Mouse (Mus musculus): ENCODE results near the gene Ccr3. TPM values are rescaled to one million over a fixed set of nuclear protein-coding genes. Genes with fewer than 3 reads are reported as not detected.
"Not testable (repeated sequence)": the region's sequence is repeated elsewhere in the genome, so short reads cannot be mapped to it uniquely, and the experiment has no call there.

Gene Ccr3
- polyA plus RNA-seq, 1 experiment, result 0.25 TPM

GRCm38 (mm10) chr9:124068098-124069058 lies 46.6 kb downstream of the Ccr3 start:
- no peaks in the 10 kb centered on the region for H3K4me1 ChIP-seq (ENCODE audit: control insufficient read depth, insufficient read depth, insufficient read length, low read length)
- 38% methylated on average over 2 of the region's 2 CpGs for WGBS
- H3K4me3 ChIP-seq (ENCODE audit: low read depth, low read length), result no peak overlapping the region
- H3K27ac ChIP-seq (ENCODE audit: insufficient read depth, low read depth, low read length), result peak overlapping the region; percentile 41
- TF ChIP-seq POLR2A (IDR thresholded peaks at IDR 0.05; ENCODE audit: low read depth, low read length), result no peak
- no peak for TF ChIP-seq CTCF (IDR thresholded peaks at IDR 0.05; ENCODE audit: extremely low read depth, insufficient read length, insufficient replicate concordance, low read depth, low read length)
- H3K36me3 ChIP-seq (ENCODE audit: control insufficient read depth, insufficient read depth, low read length), result no peaks in the 10 kb centered on the region
- H3K27me3 ChIP-seq (ENCODE audit: control insufficient read depth, insufficient read depth, low read length), result no peaks in the 10 kb centered on the region

DNA sequence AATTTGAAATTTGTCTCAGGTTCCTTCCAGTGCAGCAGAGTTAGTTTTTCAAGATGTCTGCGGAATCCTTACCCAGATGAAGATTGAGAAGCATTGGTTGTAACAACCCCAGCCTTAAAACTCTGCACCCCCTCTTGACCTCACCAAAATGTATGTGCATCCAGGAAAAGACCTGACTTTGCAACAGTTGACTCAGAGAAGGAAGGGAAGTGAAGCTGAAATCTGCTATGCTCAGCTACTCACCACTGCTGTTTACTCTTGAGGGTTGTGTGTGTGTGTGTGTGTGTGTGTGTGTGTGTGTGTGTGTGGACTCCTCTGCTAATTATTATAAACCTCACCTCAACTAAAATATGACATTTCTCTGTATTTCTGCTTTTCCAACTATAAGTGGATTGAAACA lies 49.7 kb downstream of the Ccr3 start:
- TF ChIP-seq CTCF (IDR thresholded peaks at IDR 0.05; ENCODE audit: extremely low read depth, insufficient read length, insufficient replicate concordance, low read depth, low read length) (no peak), POLR2A (IDR thresholded peaks at IDR 0.05; ENCODE audit: low read depth, low read length) (no peak)
- no peaks in the 10 kb centered on the region for H3K36me3 ChIP-seq (ENCODE audit: control insufficient read depth, insufficient read depth, low read length)
- no peaks in the 10 kb centered on the region for H3K27me3 ChIP-seq (ENCODE audit: control insufficient read depth, insufficient read depth, low read length)
- 83% methylated on average over 1 of the region's 1 CpGs for WGBS
- H3K27ac ChIP-seq (ENCODE audit: insufficient read depth, low read depth, low read length), result no peak overlapping the region
- H3K4me1 ChIP-seq (ENCODE audit: control insufficient read depth, insufficient read depth, insufficient read length, low read length), result no peaks in the 10 kb centered on the region
- no peak overlapping the region for H3K4me3 ChIP-seq (ENCODE audit: low read depth, low read length)

- Histone ChIP-seq H3K4me3 (ENCODE audit: low read depth, low read length) (no peak overlapping the region), H3K27ac (ENCODE audit: insufficient read depth, low read depth, low read length) (no peak overlapping the region)
- 69% methylated on average over 4 of the region's 4 CpGs for WGBS
Observed at GRCm38 (mm10) chr9:124079803-124080202, 58.0 kb downstream of the Ccr3 start.

GRCm38 (mm10) chr9:124080471-124080870 lies 58.7 kb downstream of the Ccr3 start:
- 72% methylated on average over 13 of the region's 13 CpGs for WGBS
- not testable (repeated sequence) for H3K4me3 ChIP-seq (ENCODE audit: low read depth, low read length); H3K27me3 ChIP-seq (ENCODE audit: control insufficient read depth, insufficient read depth, low read length); H3K36me3 ChIP-seq (ENCODE audit: control insufficient read depth, insufficient read depth, low read length); H3K27ac ChIP-seq (ENCODE audit: insufficient read depth, low read depth, low read length); H3K4me1 ChIP-seq (ENCODE audit: control insufficient read depth, insufficient read depth, insufficient read length, low read length)

More at GRCm38 (mm10) chr9:124079803-124080202, 58.0 kb downstream of the Ccr3 start:
- Histone ChIP-seq H3K36me3 (ENCODE audit: control insufficient read depth, insufficient read depth, low read length) (no peaks in the 10 kb centered on the region), H3K27me3 (ENCODE audit: control insufficient read depth, insufficient read depth, low read length) (no peaks in the 10 kb centered on the region), H3K4me1 (ENCODE audit: control insufficient read depth, insufficient read depth, insufficient read length, low read length) (no peaks in the 10 kb centered on the region)
- TF ChIP-seq POLR2A (IDR thresholded peaks at IDR 0.05; ENCODE audit: low read depth, low read length), result no peak
- TF ChIP-seq CTCF (IDR thresholded peaks at IDR 0.05; ENCODE audit: extremely low read depth, insufficient read length, insufficient replicate concordance, low read depth, low read length), result no peak

Other genes starting within 250 kb of the Ccr3 start
- 1.3 and 1.5 TPM in 2 replicates for gene Cxcr6, start 215.5 kb upstream of the Ccr3 start, polyA plus RNA-seq (2012; rRNA removed)
- 3.9 and 4.9 TPM in 2 replicates for gene Fyco1, start 170.1 kb upstream of the Ccr3 start, polyA plus RNA-seq (2012; rRNA removed)
- 0.17 and 0.29 TPM in 2 replicates for gene Xcr1, start 159.9 kb upstream of the Ccr3 start, polyA plus RNA-seq (2012; rRNA removed)
- gene Ccr1, start 53.3 kb upstream of the Ccr3 start, polyA plus RNA-seq (2012; rRNA removed), result 1.2 and 1.3 TPM in 2 replicates
- not detected in 2 replicates for gene Ccr1l1, start 43.6 kb upstream of the Ccr3 start, polyA plus RNA-seq (2012; rRNA removed)
- gene Ccr2, start 80.0 kb downstream of the Ccr3 start, polyA plus RNA-seq (2012; rRNA removed), result 0.14 and 0.18 TPM in 2 replicates
- gene Ccr5, start 99.6 kb downstream of the Ccr3 start, polyA plus RNA-seq (2012; rRNA removed), result 0.09 and 0.10 TPM in 2 replicates

Data from small intestine, adult 2 months (tissue).